Mouse (Mus musculus) ovary, postnatal 14 days (tissue): ENCODE measurements around the gene a.

ENCODE experiments used
- DNase-seq: peaks from one replicate; pipeline ENCODE4 v3.0.0; 2022; ENCODE audit warnings: low spot score

Gene a

GRCm38 (mm10) chr2:155098720-155099380 lies 307.6 kb downstream of the a start:
- no peak for DNase-seq

DNA sequence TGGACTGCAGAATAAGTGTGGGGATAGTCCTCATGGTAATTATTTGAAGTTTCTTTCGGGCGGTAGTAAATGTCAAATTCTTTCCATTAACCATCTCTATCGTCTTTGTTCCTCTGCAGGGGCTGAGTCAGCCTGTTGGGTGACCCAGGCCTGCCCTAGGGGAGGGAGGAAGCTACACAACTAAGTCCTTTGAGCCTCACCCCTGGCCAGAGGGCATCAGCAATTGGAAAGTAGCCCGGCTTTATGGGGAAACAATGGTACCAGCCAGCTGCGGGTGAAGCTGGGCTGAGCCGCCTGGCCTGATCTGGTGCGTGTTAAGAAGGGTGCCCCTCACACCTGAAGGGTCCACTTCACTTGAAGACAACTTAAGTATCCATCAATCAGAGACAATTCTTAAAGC lies 308.2 kb downstream of the a start:
- no peak for DNase-seq

DNA sequence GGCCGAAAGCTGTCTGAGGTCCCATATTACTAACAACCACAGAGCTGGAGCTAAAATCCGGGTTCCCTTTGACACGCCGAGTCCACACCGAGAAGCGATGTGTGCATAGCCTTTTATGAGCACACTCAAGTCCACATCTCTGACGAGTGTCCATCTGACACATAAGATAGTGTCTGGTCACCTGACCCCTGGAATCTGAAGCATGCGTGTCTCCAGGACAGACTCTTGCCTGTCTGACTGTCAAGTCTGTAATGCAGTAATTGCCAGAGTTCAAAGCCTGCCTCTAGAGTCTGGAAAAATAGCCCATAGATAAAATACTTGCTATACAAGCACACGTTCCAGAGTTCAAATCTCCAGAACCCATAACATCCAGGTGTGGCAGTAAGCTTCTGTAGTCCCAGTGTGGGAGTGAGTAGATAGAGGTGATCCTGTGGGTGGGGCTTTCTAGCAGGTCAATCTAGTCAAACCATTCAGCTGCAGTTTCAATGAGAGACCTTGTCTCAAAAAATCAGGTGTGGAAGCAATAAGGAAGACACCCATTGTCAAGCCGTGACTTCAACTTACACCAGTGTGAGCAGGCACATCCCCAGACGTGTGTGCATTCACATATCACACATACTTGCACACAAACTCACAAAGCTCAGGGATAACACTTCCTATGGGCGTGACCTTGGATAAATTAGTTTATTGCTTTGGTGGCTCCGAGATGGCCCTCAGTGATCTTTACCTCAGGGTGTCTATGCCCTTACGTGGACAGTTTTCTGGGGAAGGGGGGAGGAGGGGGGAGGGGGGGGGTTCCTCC lies 309.0 kb downstream of the a start:
- no peak for DNase-seq
